Mouse (Mus musculus) lung, postnatal 0 days (tissue): Measurements from ENCODE around the gene Trcg1.

ENCODE experiments used
- CTCF ChIP-seq: IDR thresholded peaks from 2 replicates; pipeline ENCODE4 v1.5.1; 2016; ENCODE audit warnings: antibody characterized with exemption, mild to moderate bottlenecking
- EP300 ChIP-seq: IDR thresholded peaks from 2 replicates; pipeline ENCODE4 v1.6.1; 2016; ENCODE audit warnings: antibody characterized with exemption, mild to moderate bottlenecking, control low read depth

- no peak for TF ChIP-seq CTCF
- TF ChIP-seq EP300 = no peak
Measured at GRCm38 (mm10) chr9:57236256-57236655, at the start of gene Trcg1.
